Mouse (Mus musculus) ovary, postnatal 36 days (tissue): ENCODE results near the gene Lamc3.

Experiments used
- DNase-seq: peaks from one replicate; pipeline ENCODE4 v3.0.0; 2022; ENCODE audit warnings: low spot score, mixed read lengths

Lamc3 gene

DNA sequence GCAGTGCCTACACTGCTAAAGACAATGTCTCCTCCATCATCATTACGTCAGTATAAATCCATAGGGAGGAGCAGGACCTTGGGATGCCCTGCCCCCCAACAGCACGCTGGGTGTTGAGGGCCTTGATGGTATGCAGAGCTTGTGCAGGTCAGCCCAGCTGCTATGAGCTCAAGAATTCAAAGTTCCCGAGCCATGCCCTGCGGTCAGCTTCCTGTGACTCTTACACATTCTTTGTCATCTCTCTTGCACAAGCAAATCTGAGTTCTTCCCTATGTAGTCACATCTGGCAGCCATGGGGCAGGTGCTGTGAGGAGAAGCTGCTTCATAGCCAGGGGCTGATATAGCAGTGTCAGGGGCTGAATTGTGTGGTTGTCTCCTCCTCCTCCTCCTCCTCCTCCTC, 48.0 kb downstream of the Lamc3 start:
- no peak for DNase-seq

DNA sequence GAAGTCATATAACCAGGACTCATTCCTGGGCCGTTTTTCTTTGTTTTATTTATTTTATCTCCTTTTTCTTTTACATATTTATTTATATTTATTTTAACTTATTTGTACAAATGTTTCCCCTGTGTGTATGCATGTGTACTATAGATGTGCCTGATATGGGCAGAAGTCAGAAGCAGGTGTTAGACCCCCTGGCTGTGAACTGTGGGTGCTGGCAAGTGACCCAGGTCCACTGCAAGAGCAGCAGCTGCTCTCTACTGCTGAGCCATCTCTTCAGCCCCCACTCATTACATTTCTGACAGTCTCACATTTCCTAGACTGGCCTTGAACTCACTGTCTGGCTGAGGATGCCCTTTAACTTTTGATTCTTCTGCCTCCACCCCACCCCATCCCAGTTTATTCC, 51.2 kb downstream of the Lamc3 start:
- DNase-seq: no peak

DNA sequence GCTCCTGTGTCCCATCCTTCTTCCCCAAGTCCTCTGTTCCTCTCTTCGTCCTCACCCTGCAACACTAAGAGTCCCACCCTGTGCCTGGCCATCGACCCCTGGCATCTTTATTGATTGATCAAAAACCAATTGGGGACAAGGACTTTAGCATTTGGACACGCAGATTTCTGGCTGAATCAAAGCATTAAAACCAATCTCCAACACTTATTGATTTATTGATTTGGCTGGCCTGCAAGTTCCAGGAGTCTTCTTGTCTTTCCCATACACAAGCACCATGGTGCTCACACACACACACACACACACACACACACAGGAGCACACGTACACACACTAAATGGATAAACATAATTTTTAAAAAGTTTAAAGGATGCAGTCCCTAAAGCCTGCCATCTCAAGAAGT, 55.9 kb downstream of the Lamc3 start:
- DNase-seq: no peak

DNA sequence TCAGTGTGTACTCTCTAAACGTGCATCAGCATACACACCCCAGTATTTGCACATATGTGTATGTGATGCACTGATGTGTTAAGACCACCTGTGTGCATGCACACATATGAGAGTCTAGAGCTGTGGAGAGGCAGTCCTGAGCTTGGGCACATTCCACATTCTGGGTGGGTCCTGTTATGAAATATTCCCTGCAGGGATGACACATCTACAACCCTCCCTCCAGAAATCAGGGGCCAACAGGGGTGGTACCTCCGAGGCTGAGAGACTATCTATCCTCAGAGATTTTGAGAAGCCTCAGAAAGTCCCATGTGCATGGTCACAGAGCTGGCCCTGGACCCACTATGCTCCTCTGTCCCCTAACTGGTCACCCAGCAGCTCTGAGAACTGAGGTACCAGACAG, 58.5 kb downstream of the Lamc3 start:
- DNase-seq: no peak

DNA sequence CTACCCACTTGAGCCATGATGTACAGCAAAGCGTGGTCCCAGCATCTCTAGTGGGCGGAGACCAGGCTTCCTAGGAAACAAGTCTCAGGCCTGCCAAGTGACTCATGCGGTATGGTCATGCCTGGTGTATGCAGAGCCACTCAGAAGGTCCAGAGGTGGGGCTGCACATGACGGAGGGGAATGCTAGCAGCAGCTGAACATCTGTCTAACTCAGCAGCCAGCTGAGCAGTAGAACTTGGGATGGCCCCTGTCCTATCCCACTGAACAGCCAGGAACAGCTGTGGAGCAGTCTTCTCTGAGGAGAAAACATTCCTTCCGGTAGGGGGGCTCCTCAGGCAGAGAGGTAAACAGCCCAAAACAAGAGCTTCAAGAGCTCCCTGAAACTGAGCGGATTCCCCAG, 61.3 kb downstream of the Lamc3 start:
- DNase-seq: no peak

DNA sequence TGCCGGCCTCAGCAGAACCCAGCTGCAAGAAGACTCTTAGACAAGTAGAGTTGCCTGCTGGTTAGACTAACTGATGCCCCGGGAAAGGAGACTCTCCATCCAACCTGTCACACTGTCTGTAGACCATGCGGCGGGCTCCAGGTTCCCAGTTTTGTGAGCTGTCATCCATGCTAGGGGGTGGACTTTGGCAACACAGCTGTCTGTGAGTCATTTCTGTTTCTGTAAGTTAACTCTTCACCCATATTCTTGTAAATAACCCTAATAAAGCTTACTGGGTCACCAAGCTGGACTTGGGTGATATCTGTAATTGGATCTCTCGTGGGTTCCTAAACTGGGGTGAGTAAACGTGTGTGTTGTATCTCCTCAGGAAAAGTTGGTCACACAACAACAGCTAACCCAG, 61.7 kb downstream of the Lamc3 start:
- no peak for DNase-seq

DNA sequence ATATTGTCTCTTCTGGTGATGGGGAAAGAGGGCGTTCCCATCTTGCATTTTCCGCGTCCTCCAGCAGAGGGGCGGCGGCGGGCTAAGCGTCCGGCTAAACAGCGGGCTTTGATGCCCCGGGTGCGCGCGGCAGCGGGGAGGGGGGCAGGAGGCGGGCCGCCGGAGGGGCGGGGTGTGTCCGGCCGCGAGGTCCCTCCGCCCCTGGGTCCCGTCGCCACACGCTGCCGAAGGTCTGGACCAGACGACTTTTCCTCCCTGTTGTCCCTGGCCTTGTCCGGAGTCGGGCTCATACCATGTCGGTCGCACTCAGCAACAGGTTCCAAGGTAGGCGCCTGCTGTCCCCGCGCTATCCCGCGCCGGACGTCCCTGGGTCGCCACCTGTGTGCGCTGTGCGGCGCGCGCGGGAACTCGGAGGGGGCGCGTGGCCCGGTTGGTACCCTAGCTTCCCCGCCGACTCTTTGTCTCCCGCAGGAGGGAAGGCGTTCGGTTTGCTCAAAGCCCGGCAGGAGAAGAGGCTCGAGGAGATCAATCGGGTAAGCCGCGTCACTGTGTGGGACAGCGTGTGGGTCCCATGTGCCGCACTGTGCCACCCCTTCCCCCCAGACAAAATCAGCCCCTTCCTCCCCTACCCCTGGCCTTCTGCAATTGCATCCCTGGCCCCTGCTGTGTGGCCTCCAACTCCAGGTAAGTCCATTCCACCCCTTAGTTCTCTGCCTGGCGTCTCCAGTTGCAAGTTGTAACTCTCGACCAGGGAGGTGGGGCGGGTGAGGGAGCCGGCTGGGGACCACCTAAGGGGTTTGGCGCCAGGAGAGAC, 63.2 kb downstream of the Lamc3 start, which contains the start of gene Aif1l:
Gene Aif1l (plus strand): TSS at position 82 of the 814 bp plus-strand sequence.
- DNase-seq: peak; percentile 81

DNA sequence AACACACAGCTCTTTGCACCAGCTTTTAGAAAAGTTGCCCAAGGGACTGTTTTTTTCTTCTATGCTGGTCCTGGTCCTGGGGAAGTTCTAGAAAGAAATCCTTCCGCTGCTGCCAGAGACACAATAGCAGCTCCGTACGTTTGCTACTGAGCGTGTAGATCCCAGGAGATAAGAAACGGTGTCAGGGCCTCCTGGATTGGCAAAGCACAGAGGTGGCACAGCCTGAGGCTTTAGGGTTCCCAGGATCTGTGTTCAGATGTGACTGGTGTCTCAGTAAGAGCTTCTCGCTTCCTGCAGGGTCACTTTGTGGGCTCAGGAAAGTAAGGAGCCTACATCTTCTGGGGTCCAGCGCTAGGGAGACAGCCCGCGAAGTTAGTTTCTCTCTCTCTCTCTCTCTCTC, 63.9 kb downstream of the Lamc3 start:
- DNase-seq: no peak

DNA sequence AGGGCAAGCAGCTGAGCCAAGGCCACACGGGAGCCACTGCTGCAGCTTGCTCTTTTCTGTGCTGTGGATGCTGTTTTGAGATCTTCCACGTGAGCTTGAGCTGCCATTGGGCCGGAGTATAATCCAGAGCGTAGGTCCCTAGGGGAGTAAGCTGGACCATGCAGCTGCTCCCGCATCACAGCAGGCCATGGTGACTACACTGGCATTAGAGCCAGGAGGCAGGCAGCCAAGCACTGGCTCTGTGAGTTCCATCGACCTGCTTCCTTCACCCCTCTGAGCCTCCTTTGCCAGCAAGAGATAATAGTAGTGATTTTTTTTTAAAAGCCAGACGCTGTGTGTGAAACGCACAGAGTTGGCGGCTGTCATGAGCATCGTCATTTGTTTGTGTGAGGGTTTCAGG, 65.1 kb downstream of the Lamc3 start:
- no peak for DNase-seq

DNA sequence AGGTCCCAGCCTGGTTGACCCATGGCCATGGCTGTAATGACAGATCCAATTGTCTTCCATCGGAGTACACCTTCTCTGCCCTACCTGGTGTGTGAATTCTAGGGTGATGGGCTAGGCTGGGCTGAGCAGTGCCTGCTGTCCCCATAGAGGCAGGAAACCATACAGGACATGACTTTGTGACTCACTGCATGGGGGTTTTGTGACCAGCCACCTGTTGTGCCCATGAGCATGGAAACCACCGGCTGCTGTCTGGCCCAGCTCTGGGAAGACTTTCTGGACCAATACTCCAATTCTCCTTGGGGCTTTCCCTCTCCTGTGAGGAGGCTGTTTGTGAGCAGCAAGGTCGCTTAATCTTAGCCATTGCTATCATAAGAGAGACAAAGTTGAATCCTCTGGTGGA, 65.6 kb downstream of the Lamc3 start:
- no peak for DNase-seq

DNA sequence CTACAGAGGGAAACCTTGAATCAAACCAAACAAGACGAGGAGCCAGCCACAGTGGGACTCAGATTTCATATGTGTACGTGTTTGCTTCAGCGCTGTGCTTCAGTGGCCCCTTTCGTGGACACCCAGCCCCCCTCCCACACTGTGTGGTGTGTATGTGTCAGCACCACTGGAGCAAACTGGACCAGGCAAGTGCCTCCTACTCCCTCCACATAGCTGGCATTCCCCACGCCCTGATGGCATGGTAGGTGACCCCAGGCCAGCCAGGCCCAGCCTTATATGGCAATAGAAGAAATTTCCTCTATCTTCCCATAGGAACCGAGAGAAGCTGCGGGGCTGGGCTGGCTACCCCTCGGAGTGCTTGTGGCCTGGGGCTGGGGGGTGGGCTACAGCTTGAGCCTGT, 66.6 kb downstream of the Lamc3 start:
- DNase-seq: no peak

DNA sequence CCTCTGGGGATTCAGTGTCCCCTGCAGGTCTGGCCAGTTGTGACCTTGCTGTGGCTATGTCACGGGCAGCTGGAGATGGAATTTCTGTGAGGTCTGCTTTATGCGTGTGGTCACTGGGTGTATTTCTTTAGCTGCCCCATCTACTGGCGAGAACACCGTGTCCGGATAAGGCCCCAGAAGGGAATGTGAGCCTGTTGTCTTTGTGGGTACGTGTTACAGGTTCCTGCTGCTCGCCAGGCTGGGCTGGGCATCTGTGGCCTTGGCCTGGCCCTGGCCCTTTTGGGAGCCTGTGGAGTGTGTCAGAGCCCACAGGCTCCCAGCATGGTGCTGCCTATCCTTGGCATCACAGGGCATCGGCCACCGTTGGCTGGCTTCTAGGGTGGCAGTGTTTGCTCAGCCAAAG, 67.7 kb downstream of the Lamc3 start:
- DNase-seq: peak; percentile 38

DNA sequence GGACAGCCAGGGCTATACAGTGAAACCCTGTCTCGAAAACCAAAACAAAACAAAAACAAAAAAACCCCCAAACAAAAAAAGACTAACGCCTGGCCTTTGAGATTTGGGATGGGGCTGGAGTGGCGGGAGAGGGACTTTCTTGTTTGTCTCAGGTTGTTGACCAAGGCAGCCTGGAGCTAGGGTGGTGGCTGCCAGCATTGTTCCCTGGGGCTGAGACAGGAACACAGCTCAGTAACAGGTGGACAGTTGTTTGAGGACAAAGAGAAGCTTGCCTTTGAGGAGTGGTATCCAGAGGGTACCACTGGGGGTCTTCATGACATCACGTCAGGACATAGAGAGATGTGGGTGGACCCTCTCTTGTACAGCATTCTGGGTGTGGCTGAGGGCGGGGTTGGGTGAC, 68.6 kb downstream of the Lamc3 start:
- DNase-seq: no peak

DNA sequence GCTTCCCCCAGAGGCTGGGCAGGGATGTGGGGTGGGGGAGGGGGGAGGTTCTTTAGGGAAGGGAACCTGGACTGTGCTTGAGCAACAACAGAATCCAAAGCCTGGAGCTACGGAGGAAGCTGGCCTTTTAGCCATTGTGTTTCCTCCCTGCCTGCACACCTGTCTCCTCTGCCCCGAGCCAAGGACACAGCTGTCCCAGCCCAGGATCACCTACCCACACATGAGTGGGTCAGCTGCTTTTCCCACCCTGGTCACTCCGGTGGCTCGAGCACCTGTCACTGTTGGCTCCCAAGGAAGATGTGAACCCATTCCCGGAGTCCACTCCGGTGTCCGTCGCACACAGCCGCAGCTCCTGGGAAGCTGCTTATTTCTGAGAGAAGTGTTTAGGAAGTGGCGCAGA, 70.1 kb downstream of the Lamc3 start:
- DNase-seq: no peak

DNA sequence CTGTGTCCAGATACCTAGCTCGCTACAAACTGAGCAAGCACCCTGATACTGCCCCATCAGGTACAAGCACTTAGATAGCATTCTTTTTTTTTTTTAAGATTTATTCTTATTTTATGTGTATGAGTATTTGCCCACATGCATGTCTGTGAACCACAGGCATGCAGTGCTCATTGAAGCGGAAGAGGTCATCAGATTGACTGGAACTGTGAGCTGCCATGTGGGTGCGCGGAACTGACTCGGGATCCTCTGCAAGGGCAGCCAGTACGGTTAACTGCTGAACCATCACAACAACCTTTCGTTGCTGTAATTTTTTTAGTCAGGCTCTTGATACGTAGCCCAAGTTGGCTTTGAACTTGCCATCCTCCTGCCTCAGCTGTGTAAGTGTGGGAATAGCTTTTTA, 73.9 kb downstream of the Lamc3 start:
- DNase-seq: no peak

DNA sequence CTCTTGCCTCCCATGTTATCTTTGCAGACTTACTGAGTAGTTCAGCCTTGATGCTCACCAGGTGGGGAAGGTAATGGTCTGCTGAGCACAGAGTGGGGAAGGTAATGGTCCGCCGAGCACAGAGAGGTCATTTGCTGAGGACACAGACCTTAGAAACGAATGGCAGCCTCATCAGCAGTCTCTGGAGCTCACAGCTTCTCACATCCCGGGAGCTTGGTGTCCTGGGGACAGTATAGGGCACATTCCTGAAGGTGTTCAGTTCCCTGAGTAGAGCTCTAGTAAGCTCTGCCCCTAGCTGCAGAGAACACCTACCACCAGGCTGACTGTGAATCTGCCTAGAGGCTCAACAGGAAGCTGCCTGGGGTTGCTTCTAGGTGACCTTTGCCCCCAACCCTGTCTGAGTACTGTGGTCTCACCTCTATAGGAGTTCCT, 74.7 kb downstream of the Lamc3 start:
- no peak for DNase-seq

DNA sequence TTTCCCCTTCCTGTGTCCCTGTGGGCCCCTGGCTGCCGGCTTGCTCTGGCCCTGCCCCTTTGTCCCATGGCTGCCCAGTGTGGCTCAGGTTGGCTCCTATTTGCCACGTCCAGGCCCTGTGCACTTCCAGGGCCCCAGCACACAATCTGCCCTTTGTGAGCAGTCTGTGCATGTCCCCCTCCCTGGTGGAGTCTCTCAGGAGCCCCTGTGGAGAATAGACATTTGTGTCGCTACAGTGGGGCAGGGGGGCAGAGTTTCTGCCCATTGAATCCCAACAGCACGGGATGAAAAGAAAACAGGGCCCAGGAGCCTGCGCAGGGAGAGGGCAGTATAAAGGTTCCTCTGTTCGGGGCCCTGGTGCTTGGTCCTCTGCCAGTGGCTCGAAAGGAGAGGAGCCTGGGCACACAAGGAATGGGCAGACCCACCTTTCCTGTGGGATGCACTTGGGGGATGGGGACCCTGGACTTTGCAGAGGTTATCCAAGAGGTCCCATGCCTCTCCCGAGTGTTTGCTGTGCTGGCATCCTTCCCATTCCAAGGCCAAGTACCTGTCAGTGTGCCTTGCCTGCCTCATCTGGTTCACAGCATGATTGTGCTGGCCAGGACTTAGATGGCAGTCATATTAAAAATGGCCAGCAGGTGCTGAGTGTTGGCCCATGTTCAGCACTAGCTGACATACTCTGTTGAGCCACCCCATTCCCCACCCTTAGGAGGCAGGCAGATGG, 75.6 kb downstream of the Lamc3 start:
- DNase-seq: no peak

DNA sequence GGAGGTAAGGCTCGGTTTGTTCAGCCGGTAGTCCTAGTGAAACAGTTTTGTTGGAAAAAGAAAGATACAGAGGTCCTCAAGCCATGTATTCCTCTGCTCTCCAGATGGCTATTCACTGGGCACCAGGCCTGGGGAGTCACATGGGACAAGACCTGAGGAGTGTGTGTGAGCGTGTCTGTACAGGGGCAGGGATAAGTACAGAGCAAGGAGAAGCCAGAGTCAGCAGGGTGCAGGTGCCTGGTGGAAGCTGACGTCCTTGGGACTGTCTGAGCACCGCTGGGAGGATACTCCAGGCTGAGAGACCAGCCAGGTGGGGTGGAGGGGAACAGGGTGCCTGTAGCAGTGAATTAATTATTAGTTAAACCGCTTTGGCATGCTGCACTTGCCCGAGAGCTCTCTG, 76.4 kb downstream of the Lamc3 start:
- no peak for DNase-seq

DNA sequence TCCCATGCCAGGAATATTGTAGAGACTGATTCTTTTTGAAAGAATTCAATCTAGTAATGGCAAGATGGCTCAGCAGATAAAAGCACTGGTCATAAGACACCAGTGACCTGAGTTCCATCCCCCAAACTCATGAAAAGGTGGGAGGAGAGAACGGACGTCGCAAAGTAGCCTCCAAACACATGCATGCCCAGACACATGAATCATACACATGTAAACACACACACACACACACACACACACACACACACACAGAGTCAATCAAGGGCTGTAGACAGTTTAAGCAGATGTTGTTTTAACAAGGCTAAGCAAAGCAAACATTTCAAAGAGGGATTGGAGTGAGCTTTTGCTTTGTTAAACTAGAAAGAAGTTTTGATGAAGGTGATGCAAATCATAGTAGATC, 77.1 kb downstream of the Lamc3 start:
- no peak for DNase-seq

DNA sequence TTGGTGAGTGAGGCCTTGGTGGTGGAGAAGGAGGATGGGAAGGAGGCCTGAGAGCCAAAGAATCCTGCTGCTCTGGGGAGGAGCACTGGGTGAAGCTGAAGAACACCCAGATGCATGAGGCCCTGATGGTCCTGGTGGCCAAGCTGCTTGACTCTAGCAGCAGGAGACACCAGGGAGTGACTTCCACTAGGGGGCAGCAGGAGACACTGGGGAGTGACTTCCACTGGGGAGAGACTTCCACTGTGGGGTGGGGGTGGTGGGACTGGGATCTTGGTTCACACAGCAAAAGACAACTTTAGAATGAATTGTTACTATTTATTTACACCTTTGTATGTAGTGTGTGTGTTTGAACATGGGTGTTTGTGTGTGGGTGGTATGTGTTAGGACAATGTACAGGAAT, 78.0 kb downstream of the Lamc3 start:
- DNase-seq: peak; percentile 33

DNA sequence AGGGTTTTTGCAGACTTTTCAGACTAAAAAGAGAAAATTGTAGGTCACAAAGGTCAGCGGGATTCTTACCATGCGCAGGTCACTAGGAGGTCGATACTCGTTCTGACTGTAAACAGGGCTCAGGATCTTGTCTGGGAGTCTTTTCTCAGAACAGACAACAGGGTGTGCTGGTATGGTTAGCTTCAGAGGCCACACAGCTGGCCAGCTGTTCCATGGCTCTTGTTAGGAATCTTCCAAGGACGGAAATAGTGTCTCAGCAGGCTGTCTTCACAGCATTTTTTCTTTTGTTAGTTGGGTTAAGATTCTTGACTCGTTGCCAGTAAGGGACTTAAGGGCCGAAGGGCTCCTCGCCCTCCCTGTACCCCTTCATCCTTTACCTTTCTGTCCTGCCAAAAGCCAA, 79.7 kb downstream of the Lamc3 start:
- DNase-seq: no peak

DNA sequence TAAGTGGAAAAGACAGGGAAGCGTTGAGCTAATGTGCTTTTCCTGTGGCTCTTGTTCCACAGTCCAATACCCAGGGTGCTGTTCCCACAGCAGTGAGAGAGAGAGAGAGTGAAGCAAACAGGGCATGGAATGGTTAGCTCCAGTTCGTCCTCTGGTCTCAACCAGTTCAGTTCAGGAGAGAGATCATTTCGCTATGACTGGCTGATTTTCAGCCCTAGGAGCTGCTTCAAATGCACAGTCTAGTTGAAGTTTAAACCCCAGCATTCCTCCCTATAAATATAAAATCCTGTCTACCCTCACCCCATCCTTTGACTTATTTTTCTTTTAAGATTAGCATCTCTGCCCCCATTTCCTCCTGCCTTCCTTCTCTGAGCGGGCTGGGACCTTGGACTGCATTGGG, 85.5 kb downstream of the Lamc3 start:
- DNase-seq: no peak

DNA sequence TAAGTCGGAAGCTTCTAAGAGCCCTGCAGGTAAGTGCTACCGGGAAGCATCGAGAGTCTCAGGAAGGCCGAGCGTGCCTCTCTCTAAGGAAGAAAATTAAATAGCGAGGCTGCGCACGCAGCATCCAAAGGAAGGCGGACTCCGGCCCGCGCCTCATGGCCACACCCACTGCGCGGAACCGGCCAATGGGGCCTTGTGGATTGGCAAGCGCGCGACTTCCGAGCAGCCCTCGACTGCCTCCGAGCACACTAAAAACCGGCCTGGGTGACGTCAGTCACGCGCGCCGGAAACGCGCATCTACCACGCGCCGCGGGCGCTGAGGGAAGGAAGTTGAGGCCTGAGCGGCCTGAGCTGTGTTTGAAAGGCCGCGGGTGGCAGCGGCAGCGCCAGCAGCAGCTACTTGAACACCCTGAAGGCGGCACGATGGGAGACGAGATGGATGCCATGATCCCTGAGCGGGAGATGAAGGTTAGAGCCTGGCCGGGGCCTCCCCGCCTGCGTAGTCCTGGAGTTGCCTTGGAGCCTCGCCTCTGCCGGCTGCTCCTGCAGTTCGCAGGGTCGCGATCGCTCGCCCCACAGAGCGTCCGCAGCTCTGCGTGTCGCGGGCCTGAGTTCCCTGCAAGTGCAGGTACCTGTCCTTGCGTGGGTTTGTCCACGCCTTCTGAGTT, 87.2 kb downstream of the Lamc3 start, which contains the start of gene Nup214:
Gene Nup214 (plus strand): TSS at position 296 of the 668 bp plus-strand sequence.
- DNase-seq: peak; percentile 99
